Mouse (Mus musculus): Measurements from ENCODE around the gene Aox1. TPM values are rescaled to one million over a fixed set of nuclear protein-coding genes. Genes with fewer than 3 reads are reported as not detected.

Aox1 gene
- polyA plus RNA-seq, 1 experiment from 2014 or later = 0.05 TPM

Other genes with a start within 250 kb of the Aox1 start
- 16.5 and 18.1 TPM in 2 replicates for gene Sgo2a, start 34.0 kb upstream of the Aox1 start, polyA plus RNA-seq (2014; fragmentation: Nextera tagmentation; extraction: Ambion mirVana)
- gene Kctd18, start 11.0 kb upstream of the Aox1 start, polyA plus RNA-seq (2014; fragmentation: Nextera tagmentation; extraction: Ambion mirVana) = 12.9 and 14.2 TPM in 2 replicates
- 0.42 and 0.46 TPM in 2 replicates for gene Aox3, start 83.2 kb downstream of the Aox1 start, polyA plus RNA-seq (2014; fragmentation: Nextera tagmentation; extraction: Ambion mirVana)
- 0.28 and 0.87 TPM in 2 replicates for gene Aox4, start 180.5 kb downstream of the Aox1 start, polyA plus RNA-seq (2014; fragmentation: Nextera tagmentation; extraction: Ambion mirVana)
- 0.07 TPM in 1 of 2 replicates, not detected in the other for gene Aox2, start 248.4 kb downstream of the Aox1 start, polyA plus RNA-seq (2014; fragmentation: Nextera tagmentation; extraction: Ambion mirVana)